8 mouse cellular contexts compared by ENCODE assay signal in genomic region chr17:6172926-6173690, GRCm38 (mm10).
A peak's percentile ranks its signal among the peaks of the same experiment; 100 is the strongest.
DNase-seq lines count a peak whose midpoint lies in the region; ATAC-seq lines count a peak whose summit lies in the region.

No protein-coding gene starts in this region.

- H3K9ac ChIP-seq in heart, embryonic 12.5 days = no peak overlapping the region
- H3K9ac ChIP-seq in kidney, embryonic 16.5 days (replicated peaks; ENCODE audit: low read length) = no peak overlapping the region
- H3K9ac ChIP-seq in lung, embryonic 15.5 days = no peak overlapping the region

- DNase-seq in embryo, embryonic 10 days (ENCODE audit: low spot score) = peak; percentile 26
- no peak for DNase-seq in embryo, embryonic 10.5 days (ENCODE audit: low spot score)
- DNase-seq in urinary bladder, adult 18-20 months (ENCODE audit: low spot score in 2 of 2) = peak; percentile 23 to 46
- no peak for DNase-seq in urinary bladder, postnatal 10 days (ENCODE audit: low spot score)
- peak; percentile 13 to 20 for DNase-seq in thymus, postnatal 36 days

- H3K27ac ChIP-seq in heart, embryonic 12.5 days (ENCODE audit: poor library complexity, severe bottlenecking) = peak overlapping the region; percentile 91
- H3K27ac ChIP-seq in kidney, embryonic 16.5 days (ENCODE audit: low read length) = peak overlapping the region; percentile 63
- peak overlapping the region; percentile 74 for H3K27ac ChIP-seq in lung, embryonic 15.5 days

- peaks cover 24% of the 10 kb centered on the region for H3K4me1 ChIP-seq in heart, embryonic 12.5 days (replicated peaks)
- peaks cover 7% of the 10 kb centered on the region; the same call in 1 of the 2 replicates for H3K4me1 ChIP-seq in kidney, embryonic 16.5 days (ENCODE audit: insufficient read depth, low read length)
- H3K4me1 ChIP-seq in lung, embryonic 15.5 days = peaks cover 14% of the 10 kb centered on the region

- peak overlapping the region; percentile 44 for H3K4me2 ChIP-seq in heart, embryonic 12.5 days
- no peak overlapping the region for H3K4me2 ChIP-seq in kidney, embryonic 16.5 days (replicated peaks; ENCODE audit: low read depth, low read length)
- H3K4me2 ChIP-seq in lung, embryonic 15.5 days = no peak overlapping the region

- no peaks in the 10 kb centered on the region for H3K27me3 ChIP-seq in heart, embryonic 12.5 days (replicated peaks)
- no peaks in the 10 kb centered on the region for H3K27me3 ChIP-seq in kidney, embryonic 16.5 days (ENCODE audit: insufficient read depth, low read length)
- H3K27me3 ChIP-seq in lung, embryonic 15.5 days = no peaks in the 10 kb centered on the region

- H3K36me3 ChIP-seq in heart, embryonic 12.5 days = peaks cover 17% of the 10 kb centered on the region
- peaks cover 14% of the 10 kb centered on the region; the same call in 1 of the 2 replicates for H3K36me3 ChIP-seq in kidney, embryonic 16.5 days (ENCODE audit: insufficient read depth, low read length)
- H3K36me3 ChIP-seq in lung, embryonic 15.5 days = peaks cover 12% of the 10 kb centered on the region; the same call in 1 of the 2 replicates

- no peak overlapping the region for H3K4me3 ChIP-seq in heart, embryonic 12.5 days
- H3K4me3 ChIP-seq in kidney, embryonic 16.5 days (ENCODE audit: low read length) = no peak overlapping the region
- no peak overlapping the region for H3K4me3 ChIP-seq in lung, embryonic 15.5 days

- WGBS in heart, embryonic 12.5 days = 34% methylated on average over 5 of the region's 5 CpGs
- 60% methylated on average over 5 of the region's 5 CpGs for WGBS in kidney, embryonic 16.5 days
- 44% methylated on average over 5 of the region's 5 CpGs for WGBS in lung, embryonic 15.5 days

- ATAC-seq in heart, embryonic 12.5 days (ENCODE audit: insufficient number of reproducible peaks, low FRiP score) = peak; percentile 90
- peak; percentile 84 for ATAC-seq in kidney, embryonic 16.5 days (ENCODE audit: low FRiP score, low TSS enrichment)
- ATAC-seq in lung, embryonic 15.5 days (ENCODE audit: borderline replicate concordance, extremely low read depth, low FRiP score, low TSS enrichment) = peak; percentile 73; the same call in 1 of the 2 replicates

- 0 out of 2 replicates have a peak, but pooled peaks cover 3% of the 10 kb centered on the region for H3K9me3 ChIP-seq in heart, embryonic 12.5 days (replicated peaks)
- peaks cover 3% of the 10 kb centered on the region; the same call in 1 of the 2 replicates for H3K9me3 ChIP-seq in kidney, embryonic 16.5 days (ENCODE audit: low read length)
- no peaks in the 10 kb centered on the region for H3K9me3 ChIP-seq in lung, embryonic 15.5 days

Comparison
In these comparisons a context has a peak if more than half of its experiments do, and no peak if none do; other contexts are left out.
1. DNase-seq: peak in embryo, embryonic 10 days (single experiment), urinary bladder, adult 18-20 months (2 of 2) and thymus, postnatal 36 days (2 of 2); none in embryo, embryonic 10.5 days (single experiment) and urinary bladder, postnatal 10 days (single experiment).
2. Peak in every context shown above with its lines, with median percentiles within 50 percentile points of each other: ATAC-seq and H3K27ac ChIP-seq.